Mouse (Mus musculus): ENCODE data around the gene Mrpl41.

Mrpl41 gene

DNA sequence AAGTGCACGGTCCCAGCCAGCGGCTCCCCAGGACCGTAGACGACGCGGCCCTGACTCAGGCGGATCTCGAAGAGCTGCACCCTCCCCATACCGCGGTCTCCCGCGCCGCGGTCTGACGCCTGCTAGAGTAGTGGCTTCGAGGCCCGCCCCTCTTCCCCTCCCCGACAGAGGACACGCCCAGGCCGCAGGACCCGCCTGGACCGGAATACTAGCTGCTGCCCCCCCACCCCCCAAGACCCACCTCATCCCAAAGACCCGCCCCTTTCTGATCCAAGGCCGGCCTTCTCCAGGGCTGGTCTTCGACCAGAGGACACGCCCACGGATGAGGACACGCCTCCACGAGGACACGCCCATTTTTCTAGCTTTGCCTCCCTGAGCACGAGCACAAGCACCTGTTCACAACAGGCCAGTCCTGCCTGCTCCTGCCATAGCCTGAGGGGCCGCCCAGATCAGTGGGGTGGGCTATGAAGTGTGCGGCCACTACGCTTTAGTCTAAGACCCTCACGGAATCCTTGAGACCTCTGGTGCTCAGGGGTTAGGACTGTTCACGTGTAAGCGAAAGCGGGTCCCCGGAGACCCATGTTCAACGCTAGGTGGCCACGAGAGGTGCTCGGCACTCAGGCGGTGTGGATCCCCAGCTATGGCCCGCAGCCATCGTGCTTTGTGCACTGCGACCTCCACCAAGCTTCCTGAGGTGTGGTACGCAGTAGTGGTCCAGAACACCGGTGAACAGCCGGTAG is 39.7 kb downstream of the Mrpl41 start, which contains the start of gene Arrdc1:
Arrdc1 (minus strand) TSS at position 196 of the 740 bp plus-strand sequence.
- DNase-seq (ENCODE audit: low spot score): peak; percentile 98

- no peak for DNase-seq (ENCODE audit: low spot score)
These were observed 40.4 kb downstream of the Mrpl41 start for GRCm38 (mm10) chr2:24934441-24934963.

DNA sequence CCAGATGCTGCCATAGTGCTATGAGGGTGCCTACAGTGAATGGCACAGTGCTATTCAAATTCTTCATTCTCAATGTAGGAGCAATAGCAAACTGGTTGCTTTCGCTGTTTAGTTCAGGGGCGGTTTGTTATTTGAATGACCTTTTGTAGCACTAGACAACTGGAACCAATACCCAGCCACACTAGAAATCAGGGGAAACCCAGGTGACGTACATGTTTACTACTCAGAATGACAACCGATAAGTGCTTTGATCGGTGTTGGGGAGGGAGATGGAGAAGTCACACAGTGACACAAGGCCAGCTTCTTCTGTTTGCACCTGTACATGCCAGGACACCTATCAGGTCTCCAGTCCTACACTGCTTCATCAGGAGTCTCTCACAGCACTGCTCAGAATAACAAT is 45.3 kb downstream of the Mrpl41 start:
- no peak for DNase-seq (ENCODE audit: low spot score)

DNA sequence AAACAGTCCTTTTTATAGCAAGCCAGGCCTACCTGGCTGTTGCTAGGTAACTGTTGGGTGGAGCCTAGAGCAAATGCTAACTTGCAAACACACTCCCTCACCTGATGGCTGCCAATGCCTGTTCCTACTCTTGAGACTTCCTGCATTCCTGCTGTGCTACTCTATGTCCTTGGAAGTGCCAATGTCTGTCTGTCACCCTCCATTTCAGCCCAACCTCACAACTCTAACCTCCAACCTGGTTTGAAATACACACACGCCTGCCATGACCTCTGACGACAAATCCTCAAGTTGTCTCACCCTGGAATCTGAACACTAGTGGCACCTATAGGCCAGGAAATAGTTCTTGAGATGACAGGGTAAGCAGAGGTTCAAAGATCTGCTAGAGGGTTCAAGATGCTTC is 45.8 kb downstream of the Mrpl41 start:
- DNase-seq (ENCODE audit: low spot score): no peak

GRCm38 (mm10) chr2:24927810-24928479 is 47.0 kb downstream of the Mrpl41 start:
- peak; percentile 38 for DNase-seq (ENCODE audit: low spot score)

DNA sequence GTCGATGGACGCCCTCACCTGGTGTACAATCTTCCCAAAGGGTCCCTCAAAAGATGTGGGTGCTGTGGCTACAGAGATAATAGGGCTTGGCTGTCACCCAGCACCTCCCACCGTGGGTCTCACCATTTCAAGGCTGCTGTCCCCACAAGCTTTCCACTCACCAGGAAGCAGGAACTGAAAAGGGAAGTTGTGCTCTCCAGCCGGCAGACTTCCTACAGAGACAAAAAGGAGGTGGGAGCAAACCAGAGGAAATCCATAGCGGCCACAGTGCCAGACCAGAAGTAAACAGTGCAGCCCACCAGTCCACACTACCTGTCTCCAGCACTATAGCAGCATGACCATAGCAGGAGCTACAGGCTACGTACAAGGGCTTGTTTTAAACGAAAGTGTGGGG is 47.9 kb downstream of the Mrpl41 start:
- DNase-seq (ENCODE audit: low spot score): no peak

DNA sequence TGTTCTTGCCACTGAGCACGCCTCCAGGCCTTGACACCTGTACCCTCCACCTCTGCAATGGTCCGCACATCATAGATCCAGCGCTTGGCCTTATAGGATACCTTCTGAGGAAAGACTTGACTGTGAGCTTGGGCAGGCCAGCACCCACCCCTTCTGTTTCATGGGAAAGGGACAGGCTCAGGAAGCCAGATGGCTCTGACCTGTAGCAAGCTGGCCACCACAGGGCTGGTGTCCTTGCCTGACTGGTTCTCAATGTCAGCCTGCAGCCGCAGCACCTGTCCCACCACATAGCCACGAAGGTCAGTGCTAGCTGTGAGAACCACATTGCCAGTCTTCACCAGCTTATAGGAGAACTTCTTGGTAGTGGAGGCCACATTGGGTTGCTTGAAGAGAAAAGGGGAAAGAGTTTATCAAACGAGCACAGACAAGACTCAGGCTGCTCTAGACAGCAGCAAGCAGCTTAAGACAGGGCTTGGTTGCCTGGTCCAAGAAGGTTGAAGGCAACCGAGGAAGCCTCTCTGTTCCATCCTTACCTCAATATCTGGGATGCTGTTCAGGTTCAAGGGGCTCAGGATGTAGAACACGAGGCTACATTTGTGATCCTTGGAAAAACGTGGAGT is 48.4 kb downstream of the Mrpl41 start:
- DNase-seq (ENCODE audit: low spot score): no peak

DNA sequence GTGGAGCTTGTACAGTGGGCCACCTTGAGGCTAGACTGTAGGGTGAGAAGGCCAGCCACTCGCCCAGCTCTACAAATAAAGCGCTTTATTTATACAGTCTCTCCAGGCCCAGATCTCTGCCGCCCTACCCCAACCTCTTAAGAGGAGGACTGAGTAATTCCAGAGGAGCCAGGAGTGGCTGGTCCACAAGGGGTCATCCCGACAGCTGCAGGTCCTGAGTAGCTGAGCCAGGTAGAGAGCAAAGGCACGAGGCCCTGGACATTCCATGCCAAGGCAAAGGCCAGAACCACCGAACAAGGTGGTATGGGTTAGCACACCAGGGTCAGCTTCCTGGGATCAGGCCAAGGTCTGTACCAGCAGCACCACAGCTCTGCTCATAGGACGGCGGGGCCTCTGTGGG is 49.6 kb downstream of the Mrpl41 start:
- DNase-seq (ENCODE audit: low spot score): no peak

Data from embryo, embryonic 10 days (tissue).